Mouse (Mus musculus): Measurements from ENCODE around the gene Ddx11. TPM values are rescaled to one million over a fixed set of nuclear protein-coding genes. Genes with fewer than 3 reads are reported as not detected.

The Ddx11 gene
- polyA plus RNA-seq, 1 experiment: 6.7 TPM

GRCm38 (mm10) chr17:66084486-66084885 is 38.8 kb upstream of the Ddx11 start:
- TF ChIP-seq POLR2A (IDR thresholded peaks at IDR 0.05; ENCODE audit: low read depth, low read length): no peak
- TF ChIP-seq CTCF (IDR thresholded peaks at IDR 0.05; ENCODE audit: extremely low read depth, insufficient read depth, insufficient read length, insufficient replicate concordance): no peak
- DNase-seq (ENCODE audit: low read depth in 1 of 2, low spot score in 2 of 2): no peak
- H3K4me3 ChIP-seq (ENCODE audit: extremely low read depth, insufficient read depth, insufficient read length): no peak overlapping the region
- no peak overlapping the region for H3K27ac ChIP-seq (ENCODE audit: insufficient read depth, low read length)
- no peaks in the 10 kb centered on the region for H3K4me1 ChIP-seq (ENCODE audit: control insufficient read depth, insufficient read depth, insufficient read length)
- WGBS: 77% methylated on average over 1 of the region's 1 CpGs
- H3K36me3 ChIP-seq (ENCODE audit: control insufficient read depth, insufficient read depth, low read length): peaks cover 22% of the 10 kb centered on the region
- H3K27me3 ChIP-seq (ENCODE audit: control insufficient read depth, insufficient read depth, low read length): no peaks in the 10 kb centered on the region

GRCm38 (mm10) chr17:66085038-66085437 is 38.3 kb upstream of the Ddx11 start:
- no peaks in the 10 kb centered on the region for H3K4me1 ChIP-seq (ENCODE audit: control insufficient read depth, insufficient read depth, insufficient read length)
- H3K27ac ChIP-seq (ENCODE audit: insufficient read depth, low read length): no peak overlapping the region
- no peak for DNase-seq (ENCODE audit: low read depth in 1 of 2, low spot score in 2 of 2)
- WGBS: 100% methylated on average over 1 of the region's 1 CpGs
- no peaks in the 10 kb centered on the region for H3K27me3 ChIP-seq (ENCODE audit: control insufficient read depth, insufficient read depth, low read length)
- H3K4me3 ChIP-seq (ENCODE audit: extremely low read depth, insufficient read depth, insufficient read length): no peak overlapping the region
- H3K36me3 ChIP-seq (ENCODE audit: control insufficient read depth, insufficient read depth, low read length): peaks cover 22% of the 10 kb centered on the region
- TF ChIP-seq POLR2A (IDR thresholded peaks at IDR 0.05; ENCODE audit: low read depth, low read length): no peak
- no peak for TF ChIP-seq CTCF (IDR thresholded peaks at IDR 0.05; ENCODE audit: extremely low read depth, insufficient read depth, insufficient read length, insufficient replicate concordance)

- no peak for DNase-seq (ENCODE audit: low read depth in 1 of 2, low spot score in 2 of 2)
Measured at GRCm38 (mm10) chr17:66090251-66090650, 33.1 kb upstream of the Ddx11 start.

GRCm38 (mm10) chr17:66091392-66091791 is 31.9 kb upstream of the Ddx11 start:
- DNase-seq (ENCODE audit: low read depth in 1 of 2, low spot score in 2 of 2): no peak
- 95% methylated on average over 2 of the region's 2 CpGs for WGBS
- peaks cover 12% of the 10 kb centered on the region for H3K36me3 ChIP-seq (ENCODE audit: control insufficient read depth, insufficient read depth, low read length)
- H3K27me3 ChIP-seq (ENCODE audit: control insufficient read depth, insufficient read depth, low read length): no peaks in the 10 kb centered on the region
- TF ChIP-seq CTCF (IDR thresholded peaks at IDR 0.05; ENCODE audit: extremely low read depth, insufficient read depth, insufficient read length, insufficient replicate concordance) (no peak), POLR2A (IDR thresholded peaks at IDR 0.05; ENCODE audit: low read depth, low read length) (no peak)
- H3K4me3 ChIP-seq (ENCODE audit: extremely low read depth, insufficient read depth, insufficient read length): no peak overlapping the region
- no peaks in the 10 kb centered on the region for H3K4me1 ChIP-seq (ENCODE audit: control insufficient read depth, insufficient read depth, insufficient read length)
- no peak overlapping the region for H3K27ac ChIP-seq (ENCODE audit: insufficient read depth, low read length)

More at GRCm38 (mm10) chr17:66090251-66090650, 33.1 kb upstream of the Ddx11 start:
- TF ChIP-seq CTCF (IDR thresholded peaks at IDR 0.05; ENCODE audit: extremely low read depth, insufficient read depth, insufficient read length, insufficient replicate concordance): no peak
- no peak for TF ChIP-seq POLR2A (IDR thresholded peaks at IDR 0.05; ENCODE audit: low read depth, low read length)
- Histone ChIP-seq H3K27me3 (ENCODE audit: control insufficient read depth, insufficient read depth, low read length) (no peaks in the 10 kb centered on the region), H3K4me3 (ENCODE audit: extremely low read depth, insufficient read depth, insufficient read length) (no peak overlapping the region), H3K36me3 (ENCODE audit: control insufficient read depth, insufficient read depth, low read length) (peaks cover 14% of the 10 kb centered on the region), H3K27ac (ENCODE audit: insufficient read depth, low read length) (no peak overlapping the region), H3K4me1 (ENCODE audit: control insufficient read depth, insufficient read depth, insufficient read length) (no peaks in the 10 kb centered on the region)

- Histone ChIP-seq H3K36me3 (ENCODE audit: control insufficient read depth, insufficient read depth, low read length) (peaks cover 9% of the 10 kb centered on the region), H3K27me3 (ENCODE audit: control insufficient read depth, insufficient read depth, low read length) (no peaks in the 10 kb centered on the region), H3K27ac (ENCODE audit: insufficient read depth, low read length) (no peak overlapping the region), H3K4me3 (ENCODE audit: extremely low read depth, insufficient read depth, insufficient read length) (no peak overlapping the region), H3K4me1 (ENCODE audit: control insufficient read depth, insufficient read depth, insufficient read length) (no peaks in the 10 kb centered on the region)
- 93% methylated on average over 2 of the region's 2 CpGs for WGBS
- no peak for TF ChIP-seq POLR2A (IDR thresholded peaks at IDR 0.05; ENCODE audit: low read depth, low read length)
- no peak for DNase-seq (ENCODE audit: low read depth in 1 of 2, low spot score in 2 of 2)
Measured at GRCm38 (mm10) chr17:66092065-66092464, 31.3 kb upstream of the Ddx11 start.

DNA sequence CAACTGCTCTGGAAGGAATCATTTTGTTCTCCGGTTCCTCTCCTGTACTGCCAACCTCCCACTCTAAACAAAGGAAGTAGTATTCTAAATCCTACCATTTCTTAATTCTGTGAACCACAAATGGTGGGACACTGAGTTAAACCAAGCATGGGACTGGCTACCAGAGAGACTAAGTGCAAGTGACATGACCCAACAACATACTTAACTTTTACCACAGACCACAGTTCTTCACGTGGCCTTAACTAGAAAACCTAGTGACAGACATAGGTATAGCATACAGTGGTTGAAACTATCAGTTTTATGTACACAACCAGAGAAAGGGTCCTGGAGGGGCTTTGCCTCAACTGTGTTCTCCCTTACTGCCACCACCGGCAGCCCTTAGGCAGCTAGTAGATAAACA is 30.7 kb upstream of the Ddx11 start:
- no peak overlapping the region for H3K27ac ChIP-seq (ENCODE audit: insufficient read depth, low read length)
- DNase-seq (ENCODE audit: low read depth in 1 of 2, low spot score in 2 of 2): no peak
- no peak overlapping the region for H3K4me3 ChIP-seq (ENCODE audit: extremely low read depth, insufficient read depth, insufficient read length)
- H3K36me3 ChIP-seq (ENCODE audit: control insufficient read depth, insufficient read depth, low read length): peaks cover 6% of the 10 kb centered on the region
- WGBS: 82% methylated on average over 3 of the region's 3 CpGs
- TF ChIP-seq POLR2A (IDR thresholded peaks at IDR 0.05; ENCODE audit: low read depth, low read length) (no peak), CTCF (IDR thresholded peaks at IDR 0.05; ENCODE audit: extremely low read depth, insufficient read depth, insufficient read length, insufficient replicate concordance) (no peak)
- H3K4me1 ChIP-seq (ENCODE audit: control insufficient read depth, insufficient read depth, insufficient read length): no peaks in the 10 kb centered on the region
- H3K27me3 ChIP-seq (ENCODE audit: control insufficient read depth, insufficient read depth, low read length): no peaks in the 10 kb centered on the region

DNA sequence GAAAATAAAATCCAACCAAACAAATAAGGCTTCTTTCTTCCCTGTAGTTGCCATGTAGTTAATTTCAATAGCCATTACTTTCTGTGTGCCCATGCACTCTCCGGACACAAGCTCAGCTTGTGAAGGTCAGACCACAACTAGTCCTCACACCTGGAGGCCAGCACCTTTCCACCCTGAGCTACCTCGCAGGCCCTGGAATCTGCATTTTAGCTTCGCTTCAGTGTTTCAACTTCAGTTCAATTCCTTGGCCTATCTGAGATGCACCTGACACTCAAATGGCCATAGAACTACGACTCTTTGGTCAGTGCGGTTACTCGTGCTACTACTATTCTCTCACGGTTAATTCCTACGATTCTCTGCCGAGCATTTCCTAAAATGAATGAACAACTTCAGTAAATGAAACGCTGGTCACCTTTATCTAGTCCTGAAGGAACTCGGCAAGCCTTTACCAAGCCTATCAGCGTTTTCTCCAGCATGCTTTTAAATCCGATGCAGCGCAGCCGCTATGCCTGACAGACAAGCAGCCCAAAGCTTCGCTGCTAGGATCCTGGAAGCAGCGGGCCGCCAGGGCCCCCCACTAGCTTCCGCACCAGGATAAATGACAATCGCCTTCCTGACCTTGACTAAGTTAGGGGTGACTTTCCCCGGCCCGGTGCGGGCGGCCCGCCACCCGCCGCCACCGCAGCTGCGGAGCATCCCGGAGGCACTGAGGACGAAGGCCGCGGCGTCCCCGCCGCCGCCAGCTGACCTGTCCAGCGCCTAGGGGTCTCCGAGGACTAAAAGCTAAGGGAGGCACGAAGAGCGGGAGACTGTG is 22.5 kb upstream of the Ddx11 start:
- H3K27me3 ChIP-seq (ENCODE audit: control insufficient read depth, insufficient read depth, low read length): no peaks in the 10 kb centered on the region
- peaks cover 2% of the 10 kb centered on the region; the same call in 1 of the 2 replicates for H3K4me1 ChIP-seq (ENCODE audit: control insufficient read depth, insufficient read depth, insufficient read length)
- no peaks in the 10 kb centered on the region; the same call in 1 of the 2 replicates for H3K36me3 ChIP-seq (ENCODE audit: control insufficient read depth, insufficient read depth, low read length)
- under 1% methylated on average over 41 of the region's 41 CpGs for WGBS
- no peak for DNase-seq (ENCODE audit: low read depth in 1 of 2, low spot score in 2 of 2)
- TF ChIP-seq CTCF (IDR thresholded peaks at IDR 0.05; ENCODE audit: extremely low read depth, insufficient read depth, insufficient read length, insufficient replicate concordance) (no peak), POLR2A (IDR thresholded peaks at IDR 0.05; ENCODE audit: low read depth, low read length) (no peak)
- peak overlapping the region; percentile 90 for H3K27ac ChIP-seq (ENCODE audit: insufficient read depth, low read length)
- H3K4me3 ChIP-seq (ENCODE audit: extremely low read depth, insufficient read depth, insufficient read length): peak overlapping the region; percentile 90
